Mouse (Mus musculus) heart, postnatal 36 days (tissue): ENCODE results near the gene Mcam. TPM values are rescaled to one million over a fixed set of nuclear protein-coding genes. Genes with fewer than 3 reads are reported as not detected.

Experiments used
- DNase-seq, 2 experiments: peaks; one replicate each; pipeline ENCODE4 v3.0.0; 2021 to 2022
- intact Hi-C: fragments of 180-260 bp; cut with DNase I; formaldehyde crosslinking; loops from one replicate; pipeline ENCODE4 v1.15.1; 2025
- total RNA-seq, 2 experiments: library from RNA; stranded (reverse); gene quantifications; 2 replicates each; pipeline ENCODE4 v1.2.3; 2021

Mcam gene
- total RNA-seq, 2 experiments from 2014 or later, result 38.7 to 39.3 TPM

GRCm38 (mm10) chr9:44188223-44188622, 54.0 kb downstream of the Mcam start:
- intact Hi-C loops, result no loop called here
- DNase-seq, result no peak

GRCm38 (mm10) chr9:44191166-44191565, 56.9 kb downstream of the Mcam start:
- DNase-seq, result no peak
- intact Hi-C loops, result no loop called here

- intact Hi-C loops, result no loop called here
- DNase-seq, result no peak
Measured at GRCm38 (mm10) chr9:44192312-44192711, 58.0 kb downstream of the Mcam start.

Other genes starting within 250 kb of the Mcam start
- 10 to 100 TPM; 13.3 to 15.3 TPM for gene Thy1, start 91.1 kb upstream of the Mcam start, total RNA-seq
- 100 to 1,000 TPM; 137 to 198 TPM for gene Usp2, start 67.4 kb upstream of the Mcam start, total RNA-seq
- gene Mfrp, start 32.7 kb upstream of the Mcam start, total RNA-seq, result not detected
- gene C1qtnf5, start 27.2 kb upstream of the Mcam start, total RNA-seq, result 1 to 10 TPM; 8.4 to 8.9 TPM
- under 1 TPM in 1 of 2 experiments, not detected in 1; 0.14 TPM for gene Gm49380, start 21.0 kb upstream of the Mcam start, total RNA-seq
- gene Rnf26, start 21.0 kb upstream of the Mcam start, total RNA-seq, result 1 to 10 TPM; 6.7 to 7.6 TPM
- gene Cbl, start 99.6 kb downstream of the Mcam start, total RNA-seq, result 10 to 100 TPM; 17.7 to 22.6 TPM
- gene Ccdc153, start 106.2 kb downstream of the Mcam start, total RNA-seq, result not detected
- 1 to 10 TPM; 3.5 to 4.3 TPM for gene Pdzd3, start 117.0 kb downstream of the Mcam start, total RNA-seq
- gene Nlrx1, start 134.1 kb downstream of the Mcam start, total RNA-seq, result 10 to 100 TPM; 19.6 to 24.5 TPM
- under 1 TPM; 0.69 to 0.79 TPM for gene Abcg4, start 154.1 kb downstream of the Mcam start, total RNA-seq
- gene Hinfp, start 171.2 kb downstream of the Mcam start, total RNA-seq, result 1 to 10 TPM; 7.8 to 8.7 TPM
- 10 to 100 TPM; 14.0 to 14.2 TPM for gene C2cd2l, start 185.8 kb downstream of the Mcam start, total RNA-seq
- gene Dpagt1, start 191.6 kb downstream of the Mcam start, total RNA-seq, result 10 to 100 TPM; 18.6 to 22.4 TPM
- 10 to 100 TPM; 13.3 to 13.6 TPM for gene H2afx, start 200.2 kb downstream of the Mcam start, total RNA-seq
- 10 to 100 TPM; 41.1 to 49.8 TPM for gene Hmbs, start 209.8 kb downstream of the Mcam start, total RNA-seq
- 10 to 100 TPM; 16.8 to 18.8 TPM for gene Vps11, start 227.2 kb downstream of the Mcam start, total RNA-seq
- 10 to 100 TPM; 46.0 to 68.1 TPM for gene Hyou1, start 245.0 kb downstream of the Mcam start, total RNA-seq